Mouse (Mus musculus) MEL (cell line): ENCODE data around the gene Fam208b. TPM values are rescaled to one million over a fixed set of nuclear protein-coding genes. Genes with fewer than 3 reads are reported as not detected.

Experiments
- DNase-seq: peaks from one replicate; pipeline ENCODE4 v3.0.0; 2011; ENCODE audit warnings: low read depth, low spot score
- H3K27ac ChIP-seq: 2 replicates; pipeline ENCODE4 v1.5.1; 2012; ENCODE audit warnings: low read depth, mild to moderate bottlenecking, control low read depth, low read length, moderate library complexity; ENCODE audit not compliant: control insufficient read depth
- H3K27me3 ChIP-seq, 2 experiments: fragments of 150-350 bp in 1 of 2; sonication (generic) in 1 of 2; 2 replicates each; pipeline ENCODE4 v1.6.1; 2012; ENCODE audit warnings: low read length in 2 of 2, mild to moderate bottlenecking in 2 of 2, improper control_type of control experiment in 1 of 2, moderate library complexity in 1 of 2; ENCODE audit not compliant: insufficient read depth in 2 of 2, control insufficient read depth in 1 of 2
- H3K36me3 ChIP-seq, 2 experiments: 2 replicates each; pipeline ENCODE4 v1.6.1; 2012 to 2014; ENCODE audit warnings: low read length in 2 of 2, improper control_type of control experiment in 1 of 2, inconsistent platforms in 1 of 2, mild to moderate bottlenecking in 1 of 2; ENCODE audit not compliant: insufficient read depth in 2 of 2, control insufficient read depth in 1 of 2
- H3K4me1 ChIP-seq, 2 experiments: fragments of 150-350 bp in 1 of 2; sonication (generic) in 1 of 2; 2 replicates each; pipeline ENCODE4 v1.6.1; 2012; ENCODE audit warnings: low read length in 2 of 2, improper control_type of control experiment in 1 of 2, mild to moderate bottlenecking in 1 of 2; ENCODE audit not compliant: insufficient read depth in 2 of 2, control insufficient read depth in 1 of 2
- H3K4me3 ChIP-seq, 2 experiments: fragments of 150-350 bp in 1 of 2; sonication (generic) in 1 of 2; 2 replicates each; pipeline ENCODE4 v1.5.1; 2012; ENCODE audit warnings: low read depth in 2 of 2, low read length in 2 of 2, mild to moderate bottlenecking in 2 of 2, moderate library complexity in 2 of 2, control low read depth in 1 of 2, improper control_type of control experiment in 1 of 2; ENCODE audit not compliant: control insufficient read depth in 1 of 2, insufficient read depth in 1 of 2
- H3K79me2 ChIP-seq: 2 replicates; pipeline ENCODE4 v1.6.1; 2012; ENCODE audit warnings: mild to moderate bottlenecking, low read length, moderate library complexity; ENCODE audit not compliant: control insufficient read depth, poor library complexity, insufficient read depth
- H3K9ac ChIP-seq: 2 replicates; pipeline ENCODE4 v1.6.1; 2012; ENCODE audit warnings: low read depth, mild to moderate bottlenecking, control low read depth, low read length, moderate library complexity; ENCODE audit not compliant: control insufficient read depth, poor library complexity, severe bottlenecking
- H3K9me3 ChIP-seq: fragments of 150-350 bp; sonication (generic); replicated peaks from 2 replicates; pipeline ENCODE4 v1.6.1; 2012; ENCODE audit warnings: mild to moderate bottlenecking, low read length, improper control_type of control experiment, moderate library complexity; ENCODE audit not compliant: insufficient read depth
- CHD1 ChIP-seq: IDR thresholded peaks from 2 replicates; pipeline ENCODE4 v1.6.1; 2012; ENCODE audit warnings: low read depth, mild to moderate bottlenecking, inconsistent platforms, low read length, improper control_type of control experiment
- ELF1 ChIP-seq: IDR thresholded peaks from 2 replicates; pipeline ENCODE4 v1.6.1; 2014; ENCODE audit warnings: low read depth, mild to moderate bottlenecking, inconsistent platforms, low read length, improper control_type of control experiment, moderate library complexity
- EP300 ChIP-seq, 2 experiments: IDR thresholded peaks; 2 replicates each; pipeline ENCODE4 v1.6.1; 2011; ENCODE audit warnings: improper control_type of control experiment in 2 of 2, low read length in 2 of 2, low read depth in 1 of 2, mild to moderate bottlenecking in 1 of 2
- ETS1 ChIP-seq: IDR thresholded peaks from 2 replicates; pipeline ENCODE4 v1.6.1; 2012; ENCODE audit warnings: low read depth, mild to moderate bottlenecking, inconsistent platforms, low read length, improper control_type of control experiment, moderate library complexity
- GABPA ChIP-seq: IDR thresholded peaks from 2 replicates; pipeline ENCODE4 v1.6.1; 2012; ENCODE audit warnings: low read depth, mild to moderate bottlenecking, inconsistent platforms, low read length, improper control_type of control experiment, moderate library complexity
- JUND ChIP-seq: IDR thresholded peaks from 2 replicates; pipeline ENCODE4 v1.6.1; 2011; ENCODE audit warnings: low read depth, mild to moderate bottlenecking, improper control_type of control experiment, low read length
- KAT2A ChIP-seq: conservative IDR thresholded peaks from 2 replicates; pipeline ENCODE4 v1.6.1; 2012; ENCODE audit warnings: low read depth, low read length, improper control_type of control experiment, inconsistent platforms
- MAFK ChIP-seq: IDR thresholded peaks from 2 replicates; pipeline ENCODE4 v1.6.1; 2011; ENCODE audit warnings: low read depth, mild to moderate bottlenecking, low read length, improper control_type of control experiment, borderline replicate concordance
- MAX ChIP-seq: IDR thresholded peaks from 2 replicates; pipeline ENCODE4 v1.6.1; 2011; ENCODE audit warnings: low read length, improper control_type of control experiment
- MEF2A ChIP-seq: IDR thresholded peaks from 2 replicates; pipeline ENCODE4 v1.6.1; 2014; ENCODE audit warnings: low read depth, mild to moderate bottlenecking, inconsistent platforms, low read length, improper control_type of control experiment; ENCODE audit not compliant: poor library complexity, insufficient replicate concordance, severe bottlenecking; ENCODE audit errors: extremely low read depth
- MXI1 ChIP-seq: IDR thresholded peaks from 2 replicates; pipeline ENCODE4 v1.6.1; 2011; ENCODE audit warnings: mild to moderate bottlenecking, low read depth, low read length, improper control_type of control experiment
- MYC ChIP-seq: IDR thresholded peaks from 2 replicates; pipeline ENCODE4 v1.6.1; 2011; ENCODE audit warnings: low read depth, mild to moderate bottlenecking, low read length, improper control_type of control experiment, moderate library complexity
- POLR2AphosphoS5 ChIP-seq: IDR thresholded peaks from 2 replicates; pipeline ENCODE4 v1.6.1; 2012; ENCODE audit warnings: low read depth, borderline replicate concordance, mild to moderate bottlenecking, inconsistent platforms, low read length, moderate library complexity, mixed read lengths
- RCOR1 ChIP-seq: IDR thresholded peaks from 2 replicates; pipeline ENCODE4 v1.6.1; 2012; ENCODE audit warnings: low read depth, mild to moderate bottlenecking, inconsistent platforms, low read length, improper control_type of control experiment
- SIN3A ChIP-seq: IDR thresholded peaks from 2 replicates; pipeline ENCODE4 v1.6.1; 2012; ENCODE audit warnings: low read length, improper control_type of control experiment, inconsistent platforms
- TBP ChIP-seq: IDR thresholded peaks from 2 replicates; pipeline ENCODE4 v1.8.0; 2011; ENCODE audit warnings: low read depth, low read length, improper control_type of control experiment
- UBTF ChIP-seq: IDR thresholded peaks from 2 replicates; pipeline ENCODE4 v1.6.1; 2012; ENCODE audit warnings: low read depth, mild to moderate bottlenecking, inconsistent platforms, low read length, improper control_type of control experiment, moderate library complexity, borderline replicate concordance; ENCODE audit not compliant: insufficient read depth
- USF1 ChIP-seq: IDR thresholded peaks from 2 replicates; pipeline ENCODE4 v1.6.1; 2014; ENCODE audit warnings: low read depth, mild to moderate bottlenecking, inconsistent platforms, low read length, improper control_type of control experiment, moderate library complexity
- ZC3H11A ChIP-seq: IDR thresholded peaks from 2 replicates; pipeline ENCODE4 v1.6.1; 2012; ENCODE audit warnings: low read depth, mild to moderate bottlenecking, inconsistent platforms, low read length, improper control_type of control experiment
- polyA plus RNA-seq, 2 experiments: library from polyadenylated mRNA; stranded (reverse) in 1 of 2; unstranded in 1 of 2; fragments of >175 nt in 1 of 2; fragments of >200 nt in 1 of 2; gene quantifications; 2 replicates each; pipeline versions ENCODE4 v1.2.1 to v1.2.4; 2012; ENCODE audit warnings: low replicate concordance in 2 of 2, low read depth in 1 of 2; ENCODE audit not compliant: insufficient read length in 2 of 2, insufficient read depth in 1 of 2, missing spikeins in 1 of 2
- total RNA-seq: library from RNA; depleted of rRNA; stranded (reverse); fragments of 300-350 nt; gene quantifications from 2 replicates; pipeline ENCODE4 v1.2.3, GENCODE M21; 2012

Fam208b gene
- total and polyA plus RNA-seq, 3 experiments: 23.5 to 183 (median 28.3) TPM

- no peaks in the 10 kb centered on the region for H3K27me3 ChIP-seq
- no peak overlapping the region for H3K27ac ChIP-seq
- H3K4me1 ChIP-seq: peaks cover 13 to 16% of the 10 kb centered on the region in 2 experiments
- TF ChIP-seq SIN3A (no peak), USF1 (no peak), ELF1 (no peak), MAFK (peak; percentile 42; the same call in 1 of the 2 replicates)
- TF ChIP-seq, all 39 proteins: peak for 1
- Histone ChIP-seq H3K9me3 (no peaks in the 10 kb centered on the region), H3K36me3 (peaks cover 26 to 48% of the 10 kb centered on the region in 2 experiments), H3K9ac (no peak overlapping the region), H3K4me3 (no peak overlapping the region), H3K79me2 (peaks cover 50% of the 10 kb centered on the region)
- DNase-seq: no peak
Observed at GRCm38 (mm10) chr13:3547856-3548255, 63.1 kb downstream of the Fam208b start.

- no peak for TF ChIP-seq USF1
- TF ChIP-seq CHD1: no peak
- no peak for TF ChIP-seq ETS1
- no peak for TF ChIP-seq JUND
- no peak for TF ChIP-seq KAT2A
- TF ChIP-seq RCOR1: no peak
- TF ChIP-seq MYC: no peak
- peaks cover 16 to 17% of the 10 kb centered on the region in 2 experiments for H3K4me1 ChIP-seq
- H3K9ac ChIP-seq: no peak overlapping the region
- H3K79me2 ChIP-seq: peaks cover 54% of the 10 kb centered on the region
- no peak overlapping the region for H3K27ac ChIP-seq
- no peaks in the 10 kb centered on the region for H3K27me3 ChIP-seq
- H3K9me3 ChIP-seq: no peaks in the 10 kb centered on the region
- no peak for DNase-seq
- H3K4me3 ChIP-seq: no peak overlapping the region
- peaks cover 31 to 46% of the 10 kb centered on the region in 2 experiments for H3K36me3 ChIP-seq
Observed at GRCm38 (mm10) chr13:3547410-3547809, 63.5 kb downstream of the Fam208b start.

- Histone ChIP-seq H3K27ac (no peak overlapping the region), H3K27me3 (no peaks in the 10 kb centered on the region), H3K9ac (0 out of 2 replicates have a peak overlapping the region, but pooled peaks have one; percentile 2), H3K79me2 (peaks cover 76% of the 10 kb centered on the region), H3K4me1 (peaks cover 27 to 30% of the 10 kb centered on the region in 2 experiments), H3K4me3 (no peak overlapping the region), H3K36me3 (peaks cover 36 to 54% of the 10 kb centered on the region in 2 experiments), H3K9me3 (no peaks in the 10 kb centered on the region)
- DNase-seq: peak; percentile 75
- TF ChIP-seq GABPA: no peak
- TF ChIP-seq ZC3H11A: no peak
- peak; percentile 20 to 53; a peak in 1 of 4 replicates for TF ChIP-seq EP300 (IDR thresholded peaks at IDR 0.05; ENCODE audit: low read depth in 1 of 2, low read length in 2 of 2)
- TF ChIP-seq ETS1: peak; percentile 75
- no peak for TF ChIP-seq KAT2A
- no peak for TF ChIP-seq TBP
- TF ChIP-seq RCOR1: peak; percentile 53; the same call in 1 of the 2 replicates
- TF ChIP-seq UBTF: no peak
- 0 out of 2 replicates have a peak, but pooled peaks have one; percentile 38 for TF ChIP-seq SIN3A
- no peak for TF ChIP-seq MXI1
- no peak for TF ChIP-seq POLR2AphosphoS5
- TF ChIP-seq MAX: no peak
- TF ChIP-seq MEF2A: no peak
Observed at GRCm38 (mm10) chr13:3544925-3545324, 66.0 kb downstream of the Fam208b start.
